24 mouse cellular contexts compared by ENCODE assay signal in the genomic region with DNA sequence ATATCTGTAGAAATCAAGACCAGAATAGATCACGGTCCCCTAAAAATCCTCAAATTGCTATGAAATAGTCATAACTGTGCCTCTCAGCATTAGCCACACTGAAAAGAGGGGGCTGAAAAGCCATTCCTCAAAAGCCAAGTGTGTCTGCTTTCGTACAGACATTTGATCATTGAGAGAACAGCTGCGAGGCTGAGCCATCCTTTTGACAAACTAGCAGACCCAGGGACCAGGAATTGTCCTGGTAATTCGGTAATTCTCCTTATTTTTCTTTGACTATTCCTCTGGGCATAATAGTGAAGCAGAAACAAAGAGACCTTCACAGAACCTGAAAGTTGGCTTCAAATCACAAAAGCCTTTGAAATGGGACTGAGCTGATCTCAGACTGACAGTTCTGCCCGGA.
"Had no signal": no experiment of that assay in that cellular context is flagged by ENCODE, and none has a peak within 500 bp of the region (broad histone marks: within the 10 kb centered on the region; RNA-seq: fewer than 3 reads in every experiment).

No protein-coding gene starts in this region.

- H3K9me3 ChIP-seq: liver, embryonic 13.5 days; liver, embryonic 15.5 days; lung, embryonic 15.5 days; midbrain, embryonic 12.5 days; neural tube, embryonic 13.5 days; neural tube, embryonic 15.5 days; stomach, embryonic 15.5 days had no signal

- H3K4me2 ChIP-seq: liver, embryonic 11.5 days; liver, embryonic 13.5 days; liver, embryonic 15.5 days; lung, embryonic 15.5 days; midbrain, embryonic 12.5 days; neural tube, embryonic 13.5 days; neural tube, embryonic 15.5 days; stomach, embryonic 15.5 days had no signal

- H3K27ac ChIP-seq: liver, embryonic 13.5 days; liver, embryonic 15.5 days; lung, embryonic 15.5 days; macrophage; midbrain, embryonic 12.5 days; neural tube, embryonic 13.5 days; neural tube, embryonic 15.5 days; stomach, embryonic 15.5 days; stomach, postnatal 0 days had no signal

- H3K4me3 ChIP-seq: liver, embryonic 13.5 days; liver, embryonic 15.5 days; lung, embryonic 15.5 days; megakaryocyte, embryonic 14.5 days; midbrain, embryonic 12.5 days; neural tube, embryonic 13.5 days; neural tube, embryonic 15.5 days; stomach, embryonic 15.5 days had no signal

- H3K27me3 ChIP-seq: liver, embryonic 13.5 days; liver, embryonic 15.5 days; lung, embryonic 15.5 days; megakaryocyte, embryonic 14.5 days; midbrain, embryonic 12.5 days; neural tube, embryonic 13.5 days; neural tube, embryonic 15.5 days; stomach, embryonic 15.5 days had no signal

- H3K4me1 ChIP-seq: liver, embryonic 13.5 days; liver, embryonic 15.5 days; lung, embryonic 15.5 days; megakaryocyte, embryonic 14.5 days; neural tube, embryonic 13.5 days; neural tube, embryonic 15.5 days; stomach, embryonic 15.5 days had no signal

- ATAC-seq: liver, postnatal 0 days; lung, postnatal 0 days had no signal

- H3K36me3 ChIP-seq: liver, embryonic 13.5 days; liver, embryonic 15.5 days; lung, embryonic 15.5 days; midbrain, embryonic 12.5 days; neural tube, embryonic 13.5 days; neural tube, embryonic 15.5 days; stomach, embryonic 15.5 days had no signal

- H3K9ac ChIP-seq: liver, embryonic 13.5 days; liver, embryonic 15.5 days; liver, postnatal 0 days; lung, embryonic 15.5 days; midbrain, embryonic 12.5 days; neural tube, embryonic 13.5 days; neural tube, embryonic 15.5 days; stomach, embryonic 15.5 days had no signal

- DNase-seq: liver, embryonic 13.5 days; liver, postnatal 0 days; lung, adult 2 months; lung, postnatal 14 days; lung, postnatal 36 days; retina, postnatal 1 day; right cerebral cortex, adult 18-20 months; right cerebral cortex, postnatal 25 days; right cerebral cortex, postnatal 4 days; spleen, adult 18-20 months; thymus, adult 2 months; thymus, postnatal 25 days; thymus, postnatal 4 days had no signal
